Comparison of ENCODE assay signal across 12 mouse cellular contexts in the genomic region with DNA sequence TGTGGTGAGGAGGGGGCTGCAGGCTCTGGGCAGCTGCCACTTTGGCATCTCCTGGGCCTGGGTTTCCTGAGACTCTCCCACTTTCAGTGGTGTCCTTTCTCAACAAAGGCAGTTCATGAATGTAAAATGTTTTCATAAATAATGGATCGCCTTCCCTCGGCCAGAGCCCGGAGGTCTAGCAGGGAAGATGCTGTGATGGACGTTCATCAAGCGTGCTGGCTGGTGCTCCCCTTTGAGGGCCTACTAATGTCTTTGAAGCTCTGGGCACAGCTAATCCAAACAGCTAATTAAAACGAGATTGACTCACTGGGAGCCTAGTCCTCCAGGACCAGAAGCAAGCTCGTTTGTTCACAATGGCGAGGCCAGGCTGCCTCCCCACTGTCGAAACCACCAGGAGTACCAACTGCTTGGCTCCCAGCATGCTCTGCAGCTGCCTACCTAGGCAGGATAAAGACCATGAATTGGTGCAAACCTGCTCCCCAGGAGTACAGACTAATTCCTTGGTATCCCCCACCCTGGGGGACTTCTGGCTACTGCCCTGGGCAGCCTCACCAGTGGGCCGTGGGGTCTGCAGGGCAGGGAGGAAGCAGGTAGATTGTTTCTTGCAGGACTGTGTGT. TPM values are rescaled to one million over a fixed set of nuclear protein-coding genes. Genes with fewer than 3 reads are reported as not detected.
DNase-seq lines count a peak whose midpoint lies in the region; ATAC-seq lines count a peak whose summit lies in the region.
"Had no signal": no experiment of that assay in that cellular context is flagged by ENCODE, and none has a peak within 500 bp of the region (broad histone marks: within the 10 kb centered on the region; RNA-seq: fewer than 3 reads in every experiment).

No protein-coding gene starts in this region.

- peak; percentile 40 for DNase-seq in left cerebral cortex, postnatal 4 days
- DNase-seq in left cerebral cortex, postnatal 10 days (ENCODE audit: extremely low spot score in 1 of 2, low spot score in 2 of 2), result no peak
- no peak for DNase-seq in frontal cortex, postnatal 25 days (ENCODE audit: low spot score in 2 of 2)
- DNase-seq: adrenal gland, postnatal 36 days; heart, adult 11 months; heart, postnatal 10 days had no signal

- 8% methylated on average over 10 of the region's 10 CpGs for WGBS in forebrain, embryonic 16.5 days
- 16% methylated on average over 10 of the region's 10 CpGs for WGBS in hindbrain, embryonic 16.5 days
- WGBS in neural tube, embryonic 15.5 days, result 30% methylated on average over 10 of the region's 10 CpGs
- WGBS in intestine, embryonic 15.5 days, result 62% methylated on average over 10 of the region's 10 CpGs

- no peaks in the 10 kb centered on the region for H3K9me3 ChIP-seq in forebrain, embryonic 16.5 days (ENCODE audit: control insufficient read depth, low read length)
- H3K9me3 ChIP-seq in hindbrain, embryonic 16.5 days (ENCODE audit: control insufficient read depth, low read length), result no peaks in the 10 kb centered on the region
- no peaks in the 10 kb centered on the region for H3K9me3 ChIP-seq in neural tube, embryonic 15.5 days (replicated peaks)
- no peaks in the 10 kb centered on the region for H3K9me3 ChIP-seq in intestine, embryonic 15.5 days
- H3K9me3 ChIP-seq: megakaryocyte, embryonic 14.5 days; stomach, embryonic 15.5 days had no signal

- peak overlapping the region; percentile 41 for H3K27ac ChIP-seq in forebrain, embryonic 16.5 days (ENCODE audit: low read length)
- peak overlapping the region; percentile 41 for H3K27ac ChIP-seq in hindbrain, embryonic 16.5 days (ENCODE audit: low read depth, low read length)
- H3K27ac ChIP-seq in neural tube, embryonic 15.5 days (replicated peaks), result 0 out of 2 replicates have a peak overlapping the region, but pooled peaks have one; percentile 33
- no peak overlapping the region for H3K27ac ChIP-seq in intestine, embryonic 15.5 days
- H3K27ac ChIP-seq: stomach, embryonic 15.5 days had no signal

- H3K9ac ChIP-seq in forebrain, embryonic 16.5 days (replicated peaks; ENCODE audit: low read depth, low read length), result no peak overlapping the region
- H3K9ac ChIP-seq in hindbrain, embryonic 16.5 days (ENCODE audit: low read depth, low read length), result no peak overlapping the region; the same call in 1 of the 2 replicates
- no peak overlapping the region for H3K9ac ChIP-seq in neural tube, embryonic 15.5 days (replicated peaks)
- no peak overlapping the region for H3K9ac ChIP-seq in intestine, embryonic 15.5 days
- H3K9ac ChIP-seq: stomach, embryonic 15.5 days had no signal

- H3K4me3 ChIP-seq in forebrain, embryonic 16.5 days (replicated peaks; ENCODE audit: low read length), result no peak overlapping the region
- no peak overlapping the region for H3K4me3 ChIP-seq in hindbrain, embryonic 16.5 days (ENCODE audit: low read length)
- no peak overlapping the region for H3K4me3 ChIP-seq in neural tube, embryonic 15.5 days (replicated peaks)
- no peak overlapping the region for H3K4me3 ChIP-seq in intestine, embryonic 15.5 days (replicated peaks)
- H3K4me3 ChIP-seq: stomach, embryonic 15.5 days had no signal

- no peaks in the 10 kb centered on the region for H3K36me3 ChIP-seq in forebrain, embryonic 16.5 days (ENCODE audit: control insufficient read depth, insufficient read depth)
- peaks cover 4% of the 10 kb centered on the region; the same call in 1 of the 2 replicates for H3K36me3 ChIP-seq in hindbrain, embryonic 16.5 days (ENCODE audit: control insufficient read depth, insufficient read depth, low read length)
- H3K36me3 ChIP-seq in neural tube, embryonic 15.5 days, result peaks cover 11% of the 10 kb centered on the region
- peaks cover 3% of the 10 kb centered on the region for H3K36me3 ChIP-seq in intestine, embryonic 15.5 days

- peak; percentile 26; the same call in 1 of the 2 replicates for ATAC-seq in forebrain, embryonic 16.5 days
- no peak for ATAC-seq in hindbrain, embryonic 16.5 days
- no peak for ATAC-seq in neural tube, embryonic 15.5 days (ENCODE audit: low FRiP score)
- ATAC-seq in intestine, embryonic 15.5 days, result no peak

- intact Hi-C loops in left cerebral cortex, postnatal 4 days (cut with DNase I), result loop anchor here (10.0 kb wide), 1 partner anchor 560 kb away; no protein-coding TSS in a partner anchor
- intact Hi-C loops in left cerebral cortex, postnatal 10 days (cut with DNase I), result loop anchor here (5.0 kb wide), 1 partner anchor 47 kb away; no protein-coding TSS in a partner anchor

- H3K4me1 ChIP-seq in forebrain, embryonic 16.5 days (replicated peaks; ENCODE audit: control insufficient read depth, insufficient read depth, low read length), result peaks cover 31% of the 10 kb centered on the region
- H3K4me1 ChIP-seq in hindbrain, embryonic 16.5 days (ENCODE audit: control insufficient read depth, insufficient read depth, low read depth, low read length), result peaks cover 31% of the 10 kb centered on the region
- peaks cover 32% of the 10 kb centered on the region for H3K4me1 ChIP-seq in neural tube, embryonic 15.5 days
- H3K4me1 ChIP-seq in intestine, embryonic 15.5 days (replicated peaks), result no peaks in the 10 kb centered on the region; the same call in none of the 2 replicates

- H3K4me2 ChIP-seq in forebrain, embryonic 16.5 days (ENCODE audit: low read length), result no peak overlapping the region
- no peak overlapping the region for H3K4me2 ChIP-seq in hindbrain, embryonic 16.5 days (ENCODE audit: low read length)
- H3K4me2 ChIP-seq in neural tube, embryonic 15.5 days, result no peak overlapping the region
- no peak overlapping the region for H3K4me2 ChIP-seq in intestine, embryonic 15.5 days (replicated peaks)
- H3K4me2 ChIP-seq: stomach, embryonic 15.5 days had no signal

- H3K27me3 ChIP-seq in forebrain, embryonic 16.5 days (replicated peaks; ENCODE audit: control insufficient read depth, insufficient read depth, low read length), result no peaks in the 10 kb centered on the region
- H3K27me3 ChIP-seq in hindbrain, embryonic 16.5 days (replicated peaks; ENCODE audit: control insufficient read depth, insufficient read depth, low read length), result no peaks in the 10 kb centered on the region
- H3K27me3 ChIP-seq in neural tube, embryonic 15.5 days (replicated peaks), result no peaks in the 10 kb centered on the region
- no peaks in the 10 kb centered on the region for H3K27me3 ChIP-seq in intestine, embryonic 15.5 days (replicated peaks)
- H3K27me3 ChIP-seq: megakaryocyte, embryonic 14.5 days; stomach, embryonic 15.5 days had no signal

RNA-seq across cellular contexts. Expression of a gene that starts 36.9 kb away (rescaled TPM):
- 1 to 10 TPM; 3.7 to 5.4 TPM for total RNA-seq in left cerebral cortex, postnatal 4 days (2021)
- 10 to 100 TPM; 21.5 to 27.3 TPM for total RNA-seq in left cerebral cortex, postnatal 10 days (2021)
- polyA plus RNA-seq in forebrain, embryonic 16.5 days (2015; fragmentation: Nextera tagmentation; extraction: Ambion mirVana), result 7.7 and 10.3 TPM in 2 replicates
- 4.1 and 5.4 TPM in 2 replicates for polyA plus RNA-seq in hindbrain, embryonic 16.5 days (2015; fragmentation: Nextera tagmentation; extraction: Ambion mirVana)
- polyA plus RNA-seq in neural tube, embryonic 15.5 days (2015; fragmentation: Nextera tagmentation; extraction: Ambion mirVana), result 3.5 and 3.9 TPM in 2 replicates
- polyA plus RNA-seq in intestine, embryonic 15.5 days (2015; fragmentation: Nextera tagmentation; extraction: Ambion mirVana), result 3.3 and 4.7 TPM in 2 replicates
